ENCODE assay signal across 19 mouse cellular contexts in the genomic region with DNA sequence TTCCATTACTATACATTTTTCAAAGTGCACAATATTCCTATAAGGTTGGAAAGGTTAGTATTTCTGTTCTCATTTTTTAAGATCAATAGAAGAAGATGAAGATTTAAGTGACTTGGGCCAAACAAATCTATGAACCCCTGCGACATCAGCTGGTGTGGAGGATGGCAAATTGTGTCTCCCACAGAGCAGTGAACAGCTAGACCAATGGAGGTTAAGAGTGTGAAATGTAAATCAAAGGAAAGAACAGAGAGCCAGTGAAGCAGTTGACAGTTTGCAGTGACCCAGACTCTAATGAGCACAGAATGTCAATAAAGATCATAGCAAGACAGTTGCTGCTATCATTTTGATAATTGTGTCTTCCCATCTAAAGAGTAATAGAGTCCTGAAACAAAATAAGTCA.
"Had no signal": no experiment of that assay in that cellular context is flagged by ENCODE, and none has a peak within 500 bp of the region (broad histone marks: within the 10 kb centered on the region; RNA-seq: fewer than 3 reads in every experiment).

No protein-coding gene starts in this region.

- H3K9me3 ChIP-seq: kidney, embryonic 15.5 days; liver, embryonic 13.5 days; megakaryocyte, embryonic 14.5 days; midbrain, embryonic 15.5 days; neural tube, embryonic 13.5 days; stomach, embryonic 15.5 days had no signal

- ATAC-seq: midbrain, embryonic 15.5 days had no signal

- H3K27ac ChIP-seq: kidney, embryonic 15.5 days; left cerebral cortex, adult 2 months; liver, embryonic 13.5 days; midbrain, embryonic 15.5 days; neural tube, embryonic 13.5 days; stomach, embryonic 15.5 days had no signal

- H3K4me1 ChIP-seq: kidney, embryonic 15.5 days; liver, embryonic 13.5 days; megakaryocyte, embryonic 14.5 days; midbrain, embryonic 15.5 days; neural tube, embryonic 13.5 days; stomach, embryonic 15.5 days had no signal

- H3K36me3 ChIP-seq: kidney, embryonic 15.5 days; liver, embryonic 13.5 days; midbrain, embryonic 15.5 days; neural tube, embryonic 13.5 days; stomach, embryonic 15.5 days had no signal

- DNase-seq: kidney, adult 11 months; kidney, adult 8-10 months; kidney, postnatal 10 days; kidney, postnatal 36 days; layer of hippocampus, postnatal 36 days; liver, embryonic 13.5 days; lung, adult 2 months; lung, postnatal 36 days; right cerebral cortex, postnatal 25 days; spleen, adult 18-20 months; thymus, postnatal 25 days had no signal

- H3K4me2 ChIP-seq: kidney, embryonic 15.5 days; liver, embryonic 13.5 days; midbrain, embryonic 11.5 days; midbrain, embryonic 15.5 days; neural tube, embryonic 13.5 days; stomach, embryonic 15.5 days had no signal

- H3K27me3 ChIP-seq: kidney, embryonic 15.5 days; liver, embryonic 13.5 days; megakaryocyte, embryonic 14.5 days; midbrain, embryonic 15.5 days; neural tube, embryonic 13.5 days; stomach, embryonic 15.5 days had no signal

- H3K4me3 ChIP-seq: kidney, embryonic 15.5 days; left cerebral cortex, adult 2 months; liver, embryonic 13.5 days; megakaryocyte, embryonic 14.5 days; midbrain, embryonic 15.5 days; myocyte; neural tube, embryonic 13.5 days; stomach, embryonic 15.5 days had no signal

- H3K9ac ChIP-seq: kidney, embryonic 15.5 days; liver, embryonic 13.5 days; midbrain, embryonic 15.5 days; neural tube, embryonic 13.5 days; stomach, embryonic 15.5 days had no signal
